Mouse (Mus musculus) bone marrow, adult 2 months (tissue): Measurements from ENCODE around the gene Brpf3. TPM values are rescaled to one million over a fixed set of nuclear protein-coding genes. Genes with fewer than 3 reads are reported as not detected.

Experiments
- H3K27ac ChIP-seq: fragments of 200-500 bp; 2 replicates; pipeline ENCODE4 v1.5.1; 2012; ENCODE audit warnings: low read depth, mild to moderate bottlenecking, control low read depth, inconsistent platforms, low read length; ENCODE audit not compliant: control insufficient read depth, poor library complexity, insufficient read depth
- H3K4me1 ChIP-seq: fragments of 200-500 bp; 2 replicates; pipeline ENCODE4 v1.6.1; 2011; ENCODE audit warnings: low read length; ENCODE audit not compliant: control insufficient read depth, insufficient read depth
- H3K4me3 ChIP-seq: fragments of 200-500 bp; replicated peaks from 2 replicates; pipeline ENCODE3; 2011; ENCODE audit warnings: mild to moderate bottlenecking, low read depth, low read length, control low read depth; ENCODE audit not compliant: control insufficient read depth
- CTCF ChIP-seq: fragments of 200-500 bp; IDR thresholded peaks from 2 replicates; pipeline ENCODE4 v1.5.1; 2011; ENCODE audit warnings: low read length, control low read depth; ENCODE audit not compliant: control insufficient read depth, insufficient read depth
- POLR2A ChIP-seq: fragments of 200-500 bp; IDR thresholded peaks from 2 replicates; pipeline ENCODE4 v1.6.1; 2011; ENCODE audit warnings: low read depth, mild to moderate bottlenecking, control low read depth, low read length, borderline replicate concordance; ENCODE audit not compliant: control insufficient read depth
- WGBS: fragments of 180-500 bp; shearing (Covaris S2); methylation state at CpG from one replicate; pipeline ENCODE4 v1.1.7; 2018; 5-methylcytosine and 5-hydroxymethylcytosine counted together
- polyA plus RNA-seq: library from polyadenylated mRNA; stranded (reverse); fragments of >200 nt; gene quantifications from 2 replicates; pipeline ENCODE4 v1.2.4, GENCODE M21; 2011; ENCODE audit warnings: low replicate concordance; ENCODE audit not compliant: missing spikeins, insufficient read depth, insufficient read length

Gene Brpf3
- polyA plus RNA-seq, 1 experiment, result 133 TPM

- WGBS, result 68% methylated on average over 5 of the region's 5 CpGs
- Histone ChIP-seq H3K27ac (no peak overlapping the region), H3K4me1 (peaks cover 2% of the 10 kb centered on the region; the same call in 1 of the 2 replicates), H3K4me3 (no peak overlapping the region)
- no peak for TF ChIP-seq POLR2A
- TF ChIP-seq CTCF, result no peak
Observed at GRCm38 (mm10) chr17:28870435-28870834, 69.5 kb downstream of the Brpf3 start.

- H3K4me3 ChIP-seq, result no peak overlapping the region
- H3K4me1 ChIP-seq, result peaks cover 2% of the 10 kb centered on the region; the same call in 1 of the 2 replicates
- whole genome bisulfite sequencing, result 57% methylated on average over 11 of the region's 11 CpGs
- H3K27ac ChIP-seq, result peak overlapping the region; percentile 73
- no peak for TF ChIP-seq POLR2A
- TF ChIP-seq CTCF, result no peak
Observed at GRCm38 (mm10) chr17:28871831-28872230, 70.9 kb downstream of the Brpf3 start.

- Histone ChIP-seq H3K4me3 (no peak overlapping the region), H3K27ac (peak overlapping the region; percentile 73), H3K4me1 (no peaks in the 10 kb centered on the region; the same call in 1 of the 2 replicates)
- 46% methylated on average over 7 of the region's 7 CpGs for WGBS
- TF ChIP-seq CTCF (no peak), POLR2A (no peak)
Observed at GRCm38 (mm10) chr17:28872322-28872721, 71.4 kb downstream of the Brpf3 start.

GRCm38 (mm10) chr17:28874216-28874615, 73.3 kb downstream of the Brpf3 start:
- Histone ChIP-seq H3K4me1 (no peaks in the 10 kb centered on the region; the same call in 1 of the 2 replicates), H3K4me3 (no peak overlapping the region), H3K27ac (no peak overlapping the region)
- WGBS, result 73% methylated on average over 4 of the region's 4 CpGs
- no peak for TF ChIP-seq CTCF
- TF ChIP-seq POLR2A, result no peak

- WGBS, result 40% methylated on average over 7 of the region's 7 CpGs
- H3K4me3 ChIP-seq, result no peak overlapping the region
- no peaks in the 10 kb centered on the region; the same call in 1 of the 2 replicates for H3K4me1 ChIP-seq
- TF ChIP-seq CTCF (no peak), POLR2A (no peak)
- H3K27ac ChIP-seq, result no peak overlapping the region
Observed at GRCm38 (mm10) chr17:28874825-28875224, 73.9 kb downstream of the Brpf3 start.

GRCm38 (mm10) chr17:28875316-28875715, 74.4 kb downstream of the Brpf3 start:
- Histone ChIP-seq H3K4me1 (no peaks in the 10 kb centered on the region; the same call in 1 of the 2 replicates), H3K4me3 (no peak overlapping the region), H3K27ac (no peak overlapping the region)
- TF ChIP-seq CTCF (no peak), POLR2A (no peak)
- 55% methylated on average over 8 of the region's 8 CpGs for WGBS

DNA sequence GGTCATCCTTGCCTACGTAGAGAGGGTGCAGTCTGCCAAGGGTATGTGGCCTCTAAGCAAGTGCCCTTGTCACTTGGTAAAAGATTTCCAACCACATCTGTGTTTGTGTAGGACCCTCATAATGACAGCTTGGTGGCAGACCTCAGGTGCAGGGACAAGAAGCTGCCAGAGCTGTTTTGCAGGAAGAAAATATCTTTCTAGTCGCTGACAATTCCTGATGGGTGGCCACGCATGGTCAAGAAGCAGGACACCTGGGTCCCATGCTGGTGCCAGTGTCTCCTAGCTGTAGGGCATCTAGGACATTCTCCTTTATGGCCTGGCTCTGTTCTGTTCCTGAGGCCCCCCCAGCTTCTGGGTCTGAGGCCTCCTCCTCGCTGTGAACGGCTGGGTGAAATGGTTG, 75.4 kb downstream of the Brpf3 start:
- Histone ChIP-seq H3K27ac (no peak overlapping the region), H3K4me3 (no peak overlapping the region), H3K4me1 (no peaks in the 10 kb centered on the region; the same call in 1 of the 2 replicates)
- no peak for TF ChIP-seq CTCF
- no peak for TF ChIP-seq POLR2A
- WGBS, result 79% methylated on average over 5 of the region's 5 CpGs

- WGBS, result 16% methylated on average over 19 of the region's 19 CpGs
- Histone ChIP-seq H3K4me3 (no peak overlapping the region), H3K27ac (no peak overlapping the region), H3K4me1 (no peaks in the 10 kb centered on the region; the same call in 1 of the 2 replicates)
- TF ChIP-seq POLR2A (no peak), CTCF (peak; percentile 64)
Observed at GRCm38 (mm10) chr17:28876821-28877220, 75.9 kb downstream of the Brpf3 start.

GRCm38 (mm10) chr17:28879931-28880391, 79.1 kb downstream of the Brpf3 start:
- TF ChIP-seq CTCF (peak; percentile 94), POLR2A (no peak; the same call in 1 of the 2 replicates)
- 16% methylated on average over 18 of the region's 18 CpGs for WGBS
- no peak overlapping the region for H3K4me3 ChIP-seq
- H3K27ac ChIP-seq, result no peak overlapping the region
- H3K4me1 ChIP-seq, result peaks cover 1% of the 10 kb centered on the region; the same call in 1 of the 2 replicates
